Mouse (Mus musculus) left cerebral cortex, postnatal 14 days (tissue): ENCODE data around the gene Lhx5. TPM values are rescaled to one million over a fixed set of nuclear protein-coding genes. Genes with fewer than 3 reads are reported as not detected.
A peak's percentile ranks its signal among the peaks of the same experiment; 100 is the strongest.

Experiments
- DNase-seq, 2 experiments: peaks; one replicate each; pipeline ENCODE4 v3.0.0; 2021 to 2022; ENCODE audit warnings: low spot score in 2 of 2, mixed read lengths in 1 of 2
- intact Hi-C: fragments of 180-260 bp; cut with DNase I; formaldehyde crosslinking; loops from one replicate; pipeline ENCODE4 v1.15.1; 2025
- total RNA-seq, 2 experiments: library from RNA; stranded (reverse); gene quantifications; 2 replicates each; pipeline ENCODE4 v1.2.3; 2021

The Lhx5 gene
- total RNA-seq, 2 experiments from 2014 or later: 0.27 TPM; not detected in 1

DNA sequence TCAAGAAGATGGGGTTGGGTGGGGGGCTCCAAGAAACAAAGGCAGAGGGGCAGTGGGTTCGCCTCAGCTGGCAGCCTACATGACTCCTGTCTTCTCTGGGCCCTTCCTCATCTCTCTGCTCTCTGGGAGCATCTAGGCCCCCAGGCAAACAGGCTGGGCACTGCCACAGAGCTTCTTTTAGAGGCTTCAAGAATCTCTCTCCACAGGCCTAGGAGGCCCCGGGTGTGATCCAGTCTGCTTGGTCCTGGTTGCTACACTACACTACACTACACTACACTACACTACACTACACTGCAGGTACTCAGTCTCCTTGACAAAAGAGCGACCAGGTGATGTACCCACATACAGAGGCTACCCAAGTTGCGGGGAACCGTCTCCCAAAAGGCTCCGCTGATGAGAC is 1.8 kb upstream of the Lhx5 start:
- no peak for DNase-seq
- intact Hi-C loops: loop anchor here (5.0 to 10.0 kb wide), 2 partner anchors 625 to 757 kb away; partner anchors contain the start of gene Tbx3

GRCm38 (mm10) chr5:120431001-120431583 is 407 bp upstream of the Lhx5 start:
- intact Hi-C loops: loop anchor here (5.0 to 10.0 kb wide), 2 partner anchors 626 to 759 kb away; partner anchors contain the start of gene Tbx3
- no peak for DNase-seq

- no peak for DNase-seq
- intact Hi-C loops: loop anchor here (5.0 to 10.0 kb wide), 2 partner anchors 628 to 760 kb away; partner anchors contain the start of gene Tbx3
These were observed 1.1 kb downstream of the Lhx5 start for GRCm38 (mm10) chr5:120432486-120433015.

GRCm38 (mm10) chr5:120433135-120433760 is 1.7 kb downstream of the Lhx5 start:
- intact Hi-C loops: loop anchor here (5.0 to 10.0 kb wide), 2 partner anchors 628 to 761 kb away; partner anchors contain the start of gene Tbx3
- DNase-seq: no peak

- intact Hi-C loops: loop anchor here (5.0 to 10.0 kb wide), 2 partner anchors 629 to 762 kb away; partner anchors contain the start of gene Tbx3
- no peak for DNase-seq
These were observed 2.8 kb downstream of the Lhx5 start for GRCm38 (mm10) chr5:120434231-120434735.

- no peak for DNase-seq
- intact Hi-C loops: loop anchor here (5.0 to 10.0 kb wide), 2 partner anchors 598 to 630 kb away; no protein-coding TSS in a partner anchor
These were observed 3.6 kb downstream of the Lhx5 start for GRCm38 (mm10) chr5:120435006-120435681.

GRCm38 (mm10) chr5:120435731-120436501 is 4.4 kb downstream of the Lhx5 start:
- intact Hi-C loops: loop anchor here (5.0 to 10.0 kb wide), 2 partner anchors 599 to 631 kb away; no protein-coding TSS in a partner anchor
- no peak for DNase-seq

GRCm38 (mm10) chr5:120436885-120437495 is 5.5 kb downstream of the Lhx5 start:
- DNase-seq: no peak

GRCm38 (mm10) chr5:120437539-120437938 is 6.0 kb downstream of the Lhx5 start:
- intact Hi-C loops: loop anchor here (5.0 to 10.0 kb wide), 2 partner anchors 600 to 633 kb away; no protein-coding TSS in a partner anchor
- DNase-seq: no peak

More at GRCm38 (mm10) chr5:120436885-120437495, 5.5 kb downstream of the Lhx5 start:
- intact Hi-C loops: loop anchor here (5.0 to 10.0 kb wide), 2 partner anchors 600 to 632 kb away; no protein-coding TSS in a partner anchor

- intact Hi-C loops: loop anchor here (5.0 to 10.0 kb wide), 2 partner anchors 601 to 633 kb away; no protein-coding TSS in a partner anchor
- no peak for DNase-seq
These were observed 6.5 kb downstream of the Lhx5 start for GRCm38 (mm10) chr5:120437986-120438385.

DNA sequence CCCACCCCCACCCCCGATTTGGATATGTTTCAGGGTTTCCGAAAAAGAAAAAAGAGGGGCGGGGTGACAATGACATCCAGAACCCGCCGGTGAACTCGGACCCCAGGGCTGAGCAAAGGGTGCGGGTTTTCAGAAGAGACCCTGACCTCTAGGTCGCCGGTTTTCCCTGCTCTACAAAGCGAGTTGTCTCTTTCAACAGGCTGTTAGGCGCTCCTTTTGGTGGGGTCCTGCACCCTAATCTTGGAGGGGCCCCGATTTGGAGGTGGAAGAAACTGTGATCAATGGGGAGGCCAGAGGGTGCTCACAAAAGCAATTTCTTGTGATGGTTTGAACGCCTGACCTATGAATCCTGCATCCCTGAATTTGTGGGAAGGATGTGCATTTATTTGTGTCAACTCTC is 7.0 kb downstream of the Lhx5 start:
- DNase-seq: no peak
- intact Hi-C loops: loop anchor here (5.0 to 10.0 kb wide), 2 partner anchors 601 to 634 kb away; no protein-coding TSS in a partner anchor

DNA sequence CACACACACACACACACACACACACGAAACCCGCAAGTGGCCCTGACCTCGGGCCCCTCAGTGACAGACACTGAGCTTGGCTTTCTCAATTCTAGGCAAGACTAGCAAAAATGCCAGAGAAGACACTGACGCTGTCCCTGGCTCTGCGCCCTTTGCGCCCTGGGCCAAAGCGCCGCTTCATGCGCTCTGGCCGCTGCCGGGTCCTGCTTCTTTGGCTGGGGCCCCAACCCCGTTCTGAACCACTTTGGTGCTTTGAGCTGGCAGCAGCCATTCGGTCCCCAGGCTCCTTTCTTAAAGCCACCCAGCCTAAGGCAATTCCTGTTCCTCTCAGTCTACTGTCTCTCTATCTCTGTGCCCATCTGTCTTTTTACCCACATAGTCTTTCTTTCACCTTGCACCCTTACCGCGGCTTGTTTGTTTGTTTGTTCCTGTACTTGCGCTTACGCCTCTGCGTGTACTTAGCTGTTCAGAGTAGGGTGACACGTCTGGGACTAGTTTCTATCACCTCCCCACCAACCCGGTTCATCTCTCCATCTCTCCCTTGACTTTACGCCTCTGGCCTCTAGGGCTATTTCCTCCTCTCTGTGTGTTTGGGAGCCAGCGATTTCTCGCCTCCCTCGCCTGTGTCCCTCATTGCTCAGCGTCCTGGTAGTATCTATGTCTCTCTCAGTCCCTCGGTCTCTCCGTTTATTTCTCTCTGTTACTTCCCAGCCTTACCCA is 7.7 kb downstream of the Lhx5 start:
- no peak for DNase-seq
- intact Hi-C loops: loop anchor here (5.0 to 10.0 kb wide), 2 partner anchors 602 to 634 kb away; no protein-coding TSS in a partner anchor

GRCm38 (mm10) chr5:120439887-120440670 is 8.6 kb downstream of the Lhx5 start:
- intact Hi-C loops: loop anchor here (2.0 to 10.0 kb wide), 3 partner anchors 293 to 635 kb away; no protein-coding TSS in a partner anchor

DNA sequence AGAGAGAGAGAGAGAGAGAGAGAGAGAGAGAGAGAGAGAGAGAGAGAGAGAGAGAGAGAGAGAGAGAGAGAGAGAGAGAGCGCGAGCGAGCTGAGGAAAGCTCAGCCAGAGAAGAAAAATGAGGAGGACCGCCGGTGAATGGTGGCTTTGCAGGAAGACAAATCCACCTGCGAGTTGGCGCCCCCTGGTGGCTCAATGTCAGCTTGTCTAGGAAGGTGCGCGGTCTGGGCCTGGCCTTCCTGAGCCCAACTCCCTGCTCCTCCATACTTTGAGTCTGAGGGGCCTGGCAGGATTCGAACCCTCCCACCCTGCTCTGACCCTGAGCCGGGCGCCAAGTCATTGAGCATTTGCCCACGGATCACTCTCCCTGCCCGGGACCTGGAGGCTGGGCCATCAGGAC is 9.2 kb downstream of the Lhx5 start:
- intact Hi-C loops: loop anchor here (2.0 kb wide), 1 partner anchor 294 kb away; no protein-coding TSS in a partner anchor
- DNase-seq: peak; percentile 81 to 93

More at GRCm38 (mm10) chr5:120439887-120440670, 8.6 kb downstream of the Lhx5 start:
- no peak for DNase-seq

DNA sequence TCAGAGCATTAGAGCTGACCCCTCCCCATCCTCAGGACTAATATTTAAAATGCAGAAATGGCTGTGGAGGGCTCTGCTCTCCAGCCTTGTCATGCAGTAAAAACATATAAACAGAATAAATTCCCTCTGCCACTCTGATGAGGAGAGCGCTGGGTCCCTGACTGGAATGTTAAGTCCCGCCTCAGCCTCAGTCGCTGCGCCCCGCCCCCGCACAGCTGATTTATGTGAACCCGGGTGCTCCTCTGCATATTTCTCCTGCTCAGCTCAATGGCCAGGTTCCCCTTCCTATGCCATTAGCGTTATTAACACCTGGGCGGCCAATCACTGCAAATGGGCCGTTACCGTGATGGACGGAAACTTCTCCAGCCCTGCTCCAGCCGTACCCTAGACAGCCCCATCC is 15.8 kb downstream of the Lhx5 start:
- intact Hi-C loops: no loop called here
- no peak for DNase-seq

DNA sequence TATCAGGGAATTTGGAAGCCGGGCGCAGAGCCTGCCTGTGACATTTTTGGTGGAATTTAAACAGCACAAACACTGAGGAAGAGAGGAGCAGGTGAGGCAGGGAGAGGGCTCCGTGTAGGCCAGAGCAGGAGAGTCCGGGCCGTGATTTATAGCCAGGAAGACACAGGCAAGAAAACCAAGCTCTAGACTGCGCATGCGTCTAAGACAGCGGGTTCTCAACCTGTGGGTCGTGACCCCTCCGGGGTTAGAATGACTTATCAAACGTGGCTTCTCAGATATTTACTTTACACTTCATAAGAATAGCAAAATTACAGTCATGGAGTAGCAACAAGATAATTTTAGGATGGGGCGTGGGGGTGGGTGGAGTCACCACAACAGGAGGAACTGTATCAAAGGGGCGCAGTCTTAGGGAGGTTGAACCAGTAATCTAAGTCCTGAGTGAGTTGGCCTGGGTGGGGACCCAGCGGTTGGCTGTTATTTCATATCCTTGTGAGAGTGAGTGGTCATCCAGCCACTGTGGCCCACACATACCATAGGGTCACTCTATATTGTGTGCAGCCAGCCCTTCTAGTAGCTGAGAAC is 23.3 kb downstream of the Lhx5 start:
- no peak for DNase-seq
- intact Hi-C loops: loop anchor here (5.0 kb wide), 1 partner anchor 308 kb away; no protein-coding TSS in a partner anchor
